15 mouse cellular contexts compared by ENCODE assay signal in genomic region chr14:74916075-74916474, GRCm38 (mm10). TPM values are rescaled to one million over a fixed set of nuclear protein-coding genes. Genes with fewer than 3 reads are reported as not detected.
DNase-seq lines count a peak whose midpoint lies in the region; ATAC-seq and TF ChIP-seq lines count a peak whose summit lies in the region.
"Had no signal": no experiment of that assay in that cellular context is flagged by ENCODE, and none has a peak within 500 bp of the region (broad histone marks: within the 10 kb centered on the region; RNA-seq: fewer than 3 reads in every experiment).

No protein-coding gene starts in this region.

- TF ChIP-seq POLR2A in small intestine, adult 2 months (IDR thresholded peaks at IDR 0.05; ENCODE audit: low read depth, low read length) = no peak

- no peak overlapping the region for H3K9ac ChIP-seq in embryonic facial prominence, embryonic 12.5 days
- H3K9ac ChIP-seq in kidney, embryonic 16.5 days (replicated peaks; ENCODE audit: low read length) = 0 out of 2 replicates have a peak overlapping the region, but pooled peaks have one; percentile 18
- no peak overlapping the region for H3K9ac ChIP-seq in intestine, embryonic 15.5 days
- H3K9ac ChIP-seq: liver, embryonic 13.5 days had no signal

- TF ChIP-seq CTCF in small intestine, adult 2 months (IDR thresholded peaks at IDR 0.05; ENCODE audit: extremely low read depth, insufficient read length, insufficient replicate concordance, low read depth, low read length) = no peak

- H3K4me1 ChIP-seq in embryonic facial prominence, embryonic 12.5 days = peaks cover 29% of the 10 kb centered on the region
- peaks cover 35% of the 10 kb centered on the region for H3K4me1 ChIP-seq in embryonic facial prominence, embryonic 10.5 days
- H3K4me1 ChIP-seq in kidney, embryonic 16.5 days (ENCODE audit: insufficient read depth, low read length) = peaks cover 62% of the 10 kb centered on the region
- H3K4me1 ChIP-seq in intestine, embryonic 15.5 days (replicated peaks) = peaks cover 38% of the 10 kb centered on the region
- H3K4me1 ChIP-seq in small intestine, adult 2 months (ENCODE audit: control insufficient read depth, insufficient read depth, insufficient read length, low read length) = peaks cover 50% of the 10 kb centered on the region

- no peak for DNase-seq in embryonic facial prominence, embryonic 10.5 days (ENCODE audit: low spot score)
- no peak for DNase-seq in kidney, postnatal 36 days
- no peak for DNase-seq in left cerebral cortex, adult 18-20 months (ENCODE audit: low spot score in 2 of 2)
- no peak for DNase-seq in embryo, embryonic 10 days (ENCODE audit: low spot score)
- DNase-seq: cerebellum, adult 9-10 months; embryo, embryonic 11 days; heart, adult 18-20 months; kidney, adult 18-20 months; liver, embryonic 13.5 days; lung, postnatal 14 days; midbrain, embryonic 14.5 days had no signal

- H3K27me3 ChIP-seq in embryonic facial prominence, embryonic 12.5 days = no peaks in the 10 kb centered on the region
- no peaks in the 10 kb centered on the region for H3K27me3 ChIP-seq in embryonic facial prominence, embryonic 10.5 days (replicated peaks; ENCODE audit: low read depth, poor library complexity, severe bottlenecking)
- no peaks in the 10 kb centered on the region for H3K27me3 ChIP-seq in kidney, embryonic 16.5 days (ENCODE audit: insufficient read depth, low read length)
- H3K27me3 ChIP-seq in intestine, embryonic 15.5 days (replicated peaks) = no peaks in the 10 kb centered on the region
- no peaks in the 10 kb centered on the region for H3K27me3 ChIP-seq in small intestine, adult 2 months (ENCODE audit: control insufficient read depth, insufficient read depth, low read length)
- H3K27me3 ChIP-seq: liver, embryonic 13.5 days had no signal

- WGBS in embryonic facial prominence, embryonic 12.5 days = 59% methylated on average over 8 of the region's 8 CpGs
- 69% methylated on average over 8 of the region's 8 CpGs for WGBS in embryonic facial prominence, embryonic 10.5 days
- WGBS in kidney, embryonic 16.5 days = 24% methylated on average over 8 of the region's 8 CpGs
- WGBS in intestine, embryonic 15.5 days = 55% methylated on average over 8 of the region's 8 CpGs
- WGBS in small intestine, adult 2 months = 25% methylated on average over 8 of the region's 8 CpGs

- H3K27ac ChIP-seq in embryonic facial prominence, embryonic 12.5 days = no peak overlapping the region
- no peak overlapping the region for H3K27ac ChIP-seq in embryonic facial prominence, embryonic 10.5 days (replicated peaks)
- H3K27ac ChIP-seq in kidney, embryonic 16.5 days (ENCODE audit: low read length) = peak overlapping the region; percentile 76
- peak overlapping the region; percentile 80 for H3K27ac ChIP-seq in intestine, embryonic 15.5 days
- H3K27ac ChIP-seq in small intestine, adult 2 months (ENCODE audit: insufficient read depth, low read depth, low read length) = peak overlapping the region; percentile 85
- H3K27ac ChIP-seq: liver, embryonic 13.5 days had no signal

- no peak overlapping the region for H3K4me3 ChIP-seq in embryonic facial prominence, embryonic 12.5 days
- H3K4me3 ChIP-seq in embryonic facial prominence, embryonic 10.5 days = no peak overlapping the region
- H3K4me3 ChIP-seq in kidney, embryonic 16.5 days (ENCODE audit: low read length) = no peak overlapping the region
- H3K4me3 ChIP-seq in intestine, embryonic 15.5 days (replicated peaks) = no peak overlapping the region
- H3K4me3 ChIP-seq in small intestine, adult 2 months (ENCODE audit: low read depth, low read length) = peak overlapping the region; percentile 17; the same call in 1 of the 2 replicates
- H3K4me3 ChIP-seq: liver, embryonic 13.5 days had no signal

- H3K36me3 ChIP-seq in embryonic facial prominence, embryonic 12.5 days = peaks cover 5% of the 10 kb centered on the region; the same call in 1 of the 2 replicates
- H3K36me3 ChIP-seq in embryonic facial prominence, embryonic 10.5 days (replicated peaks) = no peaks in the 10 kb centered on the region
- no peaks in the 10 kb centered on the region for H3K36me3 ChIP-seq in kidney, embryonic 16.5 days (ENCODE audit: insufficient read depth, low read length)
- no peaks in the 10 kb centered on the region for H3K36me3 ChIP-seq in intestine, embryonic 15.5 days
- no peaks in the 10 kb centered on the region for H3K36me3 ChIP-seq in small intestine, adult 2 months (ENCODE audit: control insufficient read depth, insufficient read depth, low read length)
- H3K36me3 ChIP-seq: liver, embryonic 13.5 days had no signal

- H3K9me3 ChIP-seq in embryonic facial prominence, embryonic 12.5 days = no peaks in the 10 kb centered on the region
- H3K9me3 ChIP-seq in embryonic facial prominence, embryonic 10.5 days = no peaks in the 10 kb centered on the region
- no peaks in the 10 kb centered on the region for H3K9me3 ChIP-seq in kidney, embryonic 16.5 days (ENCODE audit: low read length)
- H3K9me3 ChIP-seq in intestine, embryonic 15.5 days = no peaks in the 10 kb centered on the region
- H3K9me3 ChIP-seq: liver, embryonic 13.5 days had no signal

- 0 out of 2 replicates have a peak, but pooled peaks have one; percentile 57 for ATAC-seq in embryonic facial prominence, embryonic 12.5 days (ENCODE audit: insufficient number of reproducible peaks, insufficient read depth, low FRiP score, low TSS enrichment)
- ATAC-seq in kidney, embryonic 16.5 days (ENCODE audit: low FRiP score, low TSS enrichment) = peak; percentile 66
- peak; percentile 74 for ATAC-seq in intestine, embryonic 15.5 days

- H3K4me2 ChIP-seq in embryonic facial prominence, embryonic 12.5 days (replicated peaks) = no peak overlapping the region
- peak overlapping the region; percentile 38 for H3K4me2 ChIP-seq in kidney, embryonic 16.5 days (replicated peaks; ENCODE audit: low read depth, low read length)
- peak overlapping the region; percentile 37 for H3K4me2 ChIP-seq in intestine, embryonic 15.5 days (replicated peaks)
- H3K4me2 ChIP-seq: liver, embryonic 13.5 days had no signal

RNA-seq across cellular contexts. Expression of gene Lrch1, which starts 31.6 kb away (rescaled TPM):
- polyA plus RNA-seq in embryonic facial prominence, embryonic 12.5 days (2016; fragmentation: Nextera tagmentation; extraction: Ambion mirVana) = 15.3 and 15.7 TPM in 2 replicates
- 7.6 and 9.1 TPM in 2 replicates for polyA plus RNA-seq in embryonic facial prominence, embryonic 10.5 days (2016; fragmentation: Nextera tagmentation; extraction: Ambion mirVana)
- 18.3 and 24.5 TPM in 2 replicates for polyA plus RNA-seq in kidney, embryonic 16.5 days (2015; fragmentation: Nextera tagmentation; extraction: Ambion mirVana)
- polyA plus RNA-seq in intestine, embryonic 15.5 days (2015; fragmentation: Nextera tagmentation; extraction: Ambion mirVana) = 11.8 and 12.5 TPM in 2 replicates
- 3.5 and 6.1 TPM in 2 replicates for polyA plus RNA-seq in small intestine, adult 2 months (2012; rRNA removed)
- 10 to 100 TPM; 14.4 to 15.0 TPM for total RNA-seq in left cerebral cortex, adult 18-20 months (2021)

Comparison
In these comparisons a context has a peak if more than half of its experiments do, and no peak if none do; other contexts are left out.
1. H3K27ac ChIP-seq: peak in kidney, embryonic 16.5 days (single experiment), intestine, embryonic 15.5 days (single experiment) and small intestine, adult 2 months (single experiment); none in embryonic facial prominence, embryonic 12.5 days (single experiment) and embryonic facial prominence, embryonic 10.5 days (single experiment).
2. Peak in every context shown above with its lines, with median percentiles within 50 percentile points of each other: ATAC-seq.